Mouse (Mus musculus): Measurements from ENCODE around the gene Scyl1. TPM values are rescaled to one million over a fixed set of nuclear protein-coding genes. Genes with fewer than 3 reads are reported as not detected.
"Not testable (repeated sequence)": the region's sequence is repeated elsewhere in the genome, so short reads cannot be mapped to it uniquely, and the experiment has no call there.

Gene Scyl1
- polyA plus RNA-seq (2016; fragmentation: Nextera tagmentation; extraction: Ambion mirVana): 78.8 and 80.0 TPM in 2 replicates

DNA sequence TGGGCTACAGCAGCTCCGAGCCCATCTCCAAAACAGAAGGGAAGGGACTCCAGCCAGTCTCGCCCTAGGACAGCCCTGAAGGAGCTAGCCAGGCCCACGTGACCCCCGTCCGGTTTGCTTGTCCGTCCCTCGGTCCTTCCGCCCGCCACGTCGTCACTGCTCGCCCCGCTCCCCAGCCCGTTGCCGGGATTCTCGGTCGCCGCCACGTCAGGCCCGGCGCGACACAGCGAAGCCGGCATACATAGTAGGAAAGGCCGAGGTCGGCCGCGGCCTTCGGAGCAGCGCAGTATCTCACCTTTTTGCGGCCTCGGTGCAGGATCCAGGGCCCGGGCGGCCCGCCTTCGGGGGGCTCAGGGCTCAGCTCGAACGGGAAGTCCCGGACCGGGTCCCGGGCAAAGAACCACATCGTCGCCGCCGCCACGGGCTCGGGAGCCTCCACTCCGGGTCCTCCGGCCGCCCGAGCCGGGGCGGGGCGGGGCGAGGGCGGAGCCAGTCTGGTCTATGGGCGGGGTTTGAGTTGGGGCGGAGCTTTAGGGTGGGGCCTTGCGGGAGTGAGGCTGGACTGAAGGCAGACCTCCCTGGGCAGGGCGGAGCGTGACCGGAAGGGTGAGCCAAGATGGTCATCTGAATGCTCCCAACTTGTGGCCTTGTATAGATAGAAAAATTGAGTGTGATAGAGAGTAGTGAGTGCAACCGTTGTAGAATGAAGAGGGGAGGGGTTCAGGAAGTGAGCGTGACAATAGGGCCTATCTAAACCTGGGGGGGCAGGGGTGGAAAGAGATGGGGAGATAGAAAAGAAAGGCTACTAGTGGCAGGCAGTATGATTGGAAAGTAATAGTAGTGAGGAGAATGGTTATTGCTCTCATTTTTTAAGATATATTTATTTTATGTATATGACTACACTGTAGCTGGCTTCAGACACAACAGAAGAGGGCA lies at the start of gene Scyl1:
Scyl1 (minus strand) TSS at position 495 of the 936 bp plus-strand sequence.
- WGBS: under 1% methylated on average over 64 of the region's 64 CpGs
- peak; percentile 90 for ATAC-seq (ENCODE audit: insufficient number of reproducible peaks, insufficient read depth, low FRiP score, low TSS enrichment)
- no peaks in the 10 kb centered on the region for H3K27me3 ChIP-seq

DNA sequence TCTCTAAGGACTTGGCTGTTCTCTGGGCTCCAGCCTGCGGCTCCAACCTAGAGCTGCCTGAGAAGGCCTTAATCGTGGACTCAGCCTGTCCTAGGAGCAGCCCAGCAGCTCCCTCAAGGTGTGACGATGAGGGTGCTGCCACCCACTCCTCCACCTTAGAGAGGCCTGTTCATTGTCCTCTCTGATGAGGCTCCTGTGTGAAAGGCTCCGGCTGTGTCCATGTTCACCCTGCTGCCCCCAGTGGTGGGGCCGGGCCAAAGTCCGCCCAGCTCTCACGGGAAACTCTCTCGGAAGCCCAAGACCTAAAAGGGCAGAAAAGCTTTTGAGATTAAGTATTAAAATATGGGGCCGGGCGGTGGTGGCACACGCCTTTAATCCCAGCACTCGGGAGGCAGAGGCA lies 48.3 kb upstream of the Scyl1 start:
- no peak for ATAC-seq (ENCODE audit: insufficient number of reproducible peaks, insufficient read depth, low FRiP score, low TSS enrichment)
- no peaks in the 10 kb centered on the region for H3K27me3 ChIP-seq
- H3K4me2 ChIP-seq (replicated peaks): no peak overlapping the region
- H3K4me1 ChIP-seq: peaks cover 28% of the 10 kb centered on the region
- WGBS: 49% methylated on average over 12 of the region's 12 CpGs
- no peaks in the 10 kb centered on the region for H3K36me3 ChIP-seq
- no peak overlapping the region for H3K4me3 ChIP-seq
- H3K27ac ChIP-seq: no peak overlapping the region
- no peaks in the 10 kb centered on the region for H3K9me3 ChIP-seq
- H3K9ac ChIP-seq: no peak overlapping the region

More for the DNA sequence above, at the start of gene Scyl1:
- Histone ChIP-seq H3K4me2 (replicated peaks) (peak within 1 kb of the TSS; percentile 88), H3K9ac (peak within 1 kb of the TSS; percentile 92), H3K27ac (peak within 1 kb of the TSS; percentile 82), H3K36me3 (peaks cover 32% of the 10 kb centered on the region), H3K4me3 (peak within 1 kb of the TSS; percentile 88), H3K4me1 (peaks cover 11% of the 10 kb centered on the region), H3K9me3 (no peaks in the 10 kb centered on the region)

DNA sequence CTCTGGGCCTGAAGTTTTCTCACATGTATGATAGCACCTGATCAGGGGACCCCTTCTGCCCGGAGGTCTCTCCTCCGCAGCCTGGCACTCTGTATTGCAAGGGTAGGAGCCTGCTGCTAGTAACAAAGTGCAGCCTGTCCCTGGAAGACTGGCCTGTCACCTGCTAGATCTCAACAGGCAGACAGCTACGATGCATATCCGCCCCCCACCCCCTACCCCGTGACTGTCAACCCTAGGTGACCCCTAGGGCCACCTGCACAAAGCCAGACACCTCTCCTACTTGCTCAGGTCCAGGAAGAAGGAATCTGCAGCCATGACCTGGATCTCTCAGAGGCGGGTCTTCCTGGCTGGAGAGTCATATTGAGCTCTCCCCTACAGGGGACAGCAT lies 47.4 kb upstream of the Scyl1 start:
- WGBS: 75% methylated on average over 6 of the region's 6 CpGs

DNA sequence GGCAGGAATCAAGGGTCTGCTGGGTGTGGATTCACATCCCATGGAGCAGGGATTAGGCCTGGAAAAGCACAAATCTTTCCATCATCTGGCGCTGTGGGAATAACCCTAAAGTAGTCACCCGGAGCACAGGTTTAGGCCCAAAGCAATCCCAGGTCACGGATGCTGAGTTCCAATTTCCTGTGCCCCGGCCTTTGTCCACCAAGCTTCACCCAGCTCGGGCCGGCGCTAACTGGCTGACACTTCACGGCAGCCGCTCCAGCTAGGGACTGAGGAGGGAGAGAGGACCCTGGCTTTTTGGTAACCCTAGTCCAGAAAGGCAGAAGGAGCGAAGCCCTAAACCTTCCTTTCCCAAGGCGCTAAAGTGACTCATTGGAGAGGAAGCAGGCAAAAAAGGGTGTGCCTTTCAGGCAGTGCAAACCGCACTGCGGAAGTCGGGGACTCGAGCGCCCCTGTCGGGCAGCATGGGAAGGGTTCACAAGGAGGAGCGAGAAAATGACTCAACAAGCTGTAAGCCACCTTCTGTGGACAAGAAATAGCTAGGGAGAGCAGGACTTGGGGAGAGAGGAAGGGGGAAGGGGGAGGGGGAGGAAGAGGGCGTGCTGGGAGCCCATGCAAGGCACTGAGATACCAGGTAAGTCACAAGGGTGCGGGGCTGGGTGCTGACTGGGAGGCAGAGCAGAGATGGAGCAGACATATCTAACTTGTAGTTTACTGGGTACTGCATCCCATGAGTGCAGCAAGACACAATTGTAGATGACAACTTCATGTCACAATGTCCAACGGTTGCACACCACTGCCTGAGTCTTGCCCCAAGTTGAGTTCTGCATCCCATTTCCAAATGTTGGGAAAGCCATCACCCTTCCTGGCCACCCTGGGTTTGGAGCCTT lies 46.7 kb upstream of the Scyl1 start:
- Histone ChIP-seq H3K27me3 (no peaks in the 10 kb centered on the region), H3K4me3 (peak overlapping the region; percentile 29; the same call in 1 of the 2 replicates), H3K9ac (peak overlapping the region; percentile 47), H3K4me2 (replicated peaks) (peak overlapping the region; percentile 45), H3K9me3 (no peaks in the 10 kb centered on the region), H3K27ac (peak overlapping the region; percentile 76), H3K4me1 (peaks cover 19% of the 10 kb centered on the region), H3K36me3 (no peaks in the 10 kb centered on the region)
- WGBS: 13% methylated on average over 21 of the region's 21 CpGs
- ATAC-seq (ENCODE audit: insufficient number of reproducible peaks, insufficient read depth, low FRiP score, low TSS enrichment): no peak; the same call in none of the 2 replicates

More for the DNA sequence above, 47.4 kb upstream of the Scyl1 start:
- Histone ChIP-seq H3K27ac (no peak overlapping the region), H3K4me2 (replicated peaks) (no peak overlapping the region), H3K4me1 (peaks cover 25% of the 10 kb centered on the region), H3K9me3 (no peaks in the 10 kb centered on the region), H3K9ac (no peak overlapping the region), H3K27me3 (no peaks in the 10 kb centered on the region), H3K4me3 (no peak overlapping the region), H3K36me3 (no peaks in the 10 kb centered on the region)
- no peak; the same call in 1 of the 2 replicates for ATAC-seq (ENCODE audit: insufficient number of reproducible peaks, insufficient read depth, low FRiP score, low TSS enrichment)

DNA sequence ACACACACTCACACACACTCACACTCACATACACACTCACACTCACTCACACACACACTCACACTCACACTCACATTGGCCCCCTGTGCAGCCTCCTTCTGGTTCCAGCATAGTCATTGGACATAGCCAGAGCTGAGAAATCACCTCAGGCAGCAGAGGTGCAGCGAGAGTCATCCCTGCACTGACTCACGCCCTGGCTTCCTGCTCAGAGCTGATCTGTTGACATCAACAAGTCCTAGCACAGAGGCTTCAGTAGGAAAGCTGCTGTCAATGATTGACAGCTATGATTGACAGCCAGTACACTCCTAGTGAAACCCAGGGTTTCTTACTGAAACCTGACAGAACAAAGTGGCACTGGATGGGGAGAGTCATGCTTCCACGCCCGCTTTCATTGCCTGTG lies 44.7 kb upstream of the Scyl1 start:
- Histone ChIP-seq H3K4me2 (replicated peaks) (no peak overlapping the region), H3K9ac (peak overlapping the region; percentile 5; the same call in 1 of the 2 replicates), H3K4me3 (no peak overlapping the region), H3K4me1 (peaks cover 27% of the 10 kb centered on the region), H3K36me3 (no peaks in the 10 kb centered on the region), H3K27ac (no peak overlapping the region), H3K27me3 (no peaks in the 10 kb centered on the region), H3K9me3 (no peaks in the 10 kb centered on the region)
- no peak for ATAC-seq (ENCODE audit: insufficient number of reproducible peaks, insufficient read depth, low FRiP score, low TSS enrichment)
- WGBS: 77% methylated on average over 4 of the region's 4 CpGs

DNA sequence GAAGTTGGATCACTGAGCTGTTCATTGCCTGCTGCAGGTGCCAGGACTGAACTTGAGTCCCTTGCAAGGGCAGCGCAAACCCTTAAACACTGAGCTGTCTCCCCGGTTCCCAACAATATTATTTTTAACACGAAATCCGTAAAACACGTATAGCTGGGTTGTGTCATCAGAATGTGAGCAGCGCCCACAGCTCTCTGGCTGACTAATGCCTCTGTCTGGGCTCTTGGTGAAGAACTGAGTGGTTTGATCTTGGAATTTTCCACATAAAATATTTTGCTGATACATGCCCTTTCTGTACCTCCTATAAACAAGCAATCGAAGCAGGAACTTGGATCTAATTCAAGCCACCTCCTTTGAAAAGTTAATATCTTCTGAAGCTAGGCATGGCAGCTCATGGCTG lies 43.8 kb upstream of the Scyl1 start:
- no peak for ATAC-seq (ENCODE audit: insufficient number of reproducible peaks, insufficient read depth, low FRiP score, low TSS enrichment)
- H3K9ac ChIP-seq: no peak overlapping the region
- H3K4me2 ChIP-seq (replicated peaks): no peak overlapping the region
- peaks cover 36% of the 10 kb centered on the region for H3K4me1 ChIP-seq
- H3K9me3 ChIP-seq: no peaks in the 10 kb centered on the region
- no peak overlapping the region for H3K4me3 ChIP-seq
- H3K27ac ChIP-seq: no peak overlapping the region
- WGBS: 84% methylated on average over 7 of the region's 7 CpGs
- no peaks in the 10 kb centered on the region for H3K36me3 ChIP-seq
- no peaks in the 10 kb centered on the region for H3K27me3 ChIP-seq

DNA sequence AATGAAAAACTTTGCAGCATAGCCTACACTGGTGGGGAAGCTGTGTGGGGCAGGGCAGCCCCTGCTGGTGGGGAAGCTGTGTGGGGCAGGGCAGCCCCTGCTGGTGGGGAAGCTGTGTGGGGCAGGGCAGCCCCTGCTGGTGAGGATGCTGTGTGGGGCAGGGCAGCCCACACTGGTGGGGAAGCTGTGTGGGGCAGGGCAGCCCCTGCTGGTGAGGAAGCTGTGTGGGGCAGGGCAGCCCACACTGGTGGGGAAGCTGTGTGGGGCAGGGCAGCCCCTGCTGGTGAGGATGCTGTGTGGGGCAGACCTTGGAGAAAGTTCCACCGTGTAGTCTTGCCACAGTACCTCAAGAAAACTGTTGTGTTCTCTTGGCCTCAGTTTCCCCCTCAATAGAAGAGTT lies 42.8 kb upstream of the Scyl1 start:
- 40% methylated on average over 1 of the region's 1 CpGs for whole genome bisulfite sequencing
- peaks cover 43% of the 10 kb centered on the region for H3K4me1 ChIP-seq

DNA sequence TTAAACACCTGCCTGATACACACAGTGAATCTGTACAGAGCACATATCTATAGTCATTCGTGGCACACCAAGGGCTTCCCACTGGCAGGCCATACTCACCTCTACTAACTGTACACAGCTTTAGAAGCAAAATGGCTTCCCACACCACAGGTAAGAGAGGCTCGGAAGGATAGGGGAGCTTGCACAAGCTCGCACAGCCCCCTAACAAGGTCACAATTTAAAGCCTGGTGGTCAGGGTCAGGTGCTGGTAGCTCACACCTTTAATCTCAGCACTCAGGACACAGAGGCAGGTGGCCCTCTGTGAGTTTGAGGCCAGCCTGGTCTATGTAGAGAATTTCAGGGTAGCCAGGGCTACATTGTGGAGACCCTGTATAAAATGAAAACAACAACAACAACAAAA lies 42.3 kb upstream of the Scyl1 start:
- Histone ChIP-seq H3K36me3 (no peaks in the 10 kb centered on the region), H3K4me3 (no peak overlapping the region), H3K4me1 (peaks cover 48% of the 10 kb centered on the region), H3K4me2 (replicated peaks) (no peak overlapping the region), H3K27me3 (no peaks in the 10 kb centered on the region), H3K27ac (no peak overlapping the region), H3K9me3 (no peaks in the 10 kb centered on the region), H3K9ac (no peak overlapping the region)
- ATAC-seq (ENCODE audit: insufficient number of reproducible peaks, insufficient read depth, low FRiP score, low TSS enrichment): no peak
- 91% methylated on average over 3 of the region's 3 CpGs for WGBS

More for the DNA sequence above, 42.8 kb upstream of the Scyl1 start:
- ATAC-seq (ENCODE audit: insufficient number of reproducible peaks, insufficient read depth, low FRiP score, low TSS enrichment); H3K36me3 ChIP-seq; H3K4me2 ChIP-seq (replicated peaks); H3K9ac ChIP-seq; H3K9me3 ChIP-seq; H3K27ac ChIP-seq; H3K27me3 ChIP-seq; H3K4me3 ChIP-seq: not testable (repeated sequence)

DNA sequence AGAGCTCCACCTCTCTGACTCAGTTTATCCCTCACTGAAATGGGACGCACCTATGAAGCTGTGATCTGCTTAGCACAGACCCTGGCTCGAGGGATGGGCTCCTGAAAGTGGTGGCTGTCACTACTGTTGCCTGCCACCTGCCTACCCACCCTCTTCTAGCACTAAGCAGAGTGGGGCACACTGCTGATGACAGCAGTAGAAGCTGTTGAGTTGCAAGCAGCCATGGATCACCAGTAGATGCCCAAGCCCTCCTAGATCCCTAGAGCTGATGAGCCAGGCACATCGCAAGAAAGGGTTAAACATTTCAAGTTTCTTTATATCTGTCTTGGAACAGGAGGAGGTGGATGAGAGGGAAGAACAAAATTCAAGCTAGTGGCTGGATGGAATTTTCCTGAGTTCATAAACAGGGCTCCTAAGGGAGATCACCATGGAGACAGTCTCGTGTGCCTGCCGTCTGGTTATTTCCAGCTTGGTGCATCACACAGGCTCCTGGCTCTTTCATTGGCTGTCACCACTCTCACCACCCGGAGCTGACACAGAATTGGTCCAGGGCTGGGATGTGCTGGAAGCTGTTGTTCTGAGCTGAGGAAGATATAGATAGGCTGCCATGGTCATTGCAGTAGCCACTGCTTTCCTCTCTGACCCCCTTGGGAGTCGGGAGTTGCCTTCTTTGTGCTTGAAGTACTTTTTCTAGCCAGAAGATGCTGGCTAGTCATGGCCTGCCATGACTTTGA lies 40.7 kb upstream of the Scyl1 start:
- 51% methylated on average over 7 of the region's 7 CpGs for WGBS
- H3K9ac ChIP-seq: no peak overlapping the region
- no peaks in the 10 kb centered on the region for H3K36me3 ChIP-seq
- H3K4me1 ChIP-seq: peaks cover 42% of the 10 kb centered on the region
- H3K9me3 ChIP-seq: no peaks in the 10 kb centered on the region
- no peak overlapping the region for H3K4me3 ChIP-seq
- H3K27me3 ChIP-seq: no peaks in the 10 kb centered on the region
- no peak overlapping the region for H3K4me2 ChIP-seq (replicated peaks)
- peak; percentile 44 for ATAC-seq (ENCODE audit: insufficient number of reproducible peaks, insufficient read depth, low FRiP score, low TSS enrichment)
- peak overlapping the region; percentile 80 for H3K27ac ChIP-seq

DNA sequence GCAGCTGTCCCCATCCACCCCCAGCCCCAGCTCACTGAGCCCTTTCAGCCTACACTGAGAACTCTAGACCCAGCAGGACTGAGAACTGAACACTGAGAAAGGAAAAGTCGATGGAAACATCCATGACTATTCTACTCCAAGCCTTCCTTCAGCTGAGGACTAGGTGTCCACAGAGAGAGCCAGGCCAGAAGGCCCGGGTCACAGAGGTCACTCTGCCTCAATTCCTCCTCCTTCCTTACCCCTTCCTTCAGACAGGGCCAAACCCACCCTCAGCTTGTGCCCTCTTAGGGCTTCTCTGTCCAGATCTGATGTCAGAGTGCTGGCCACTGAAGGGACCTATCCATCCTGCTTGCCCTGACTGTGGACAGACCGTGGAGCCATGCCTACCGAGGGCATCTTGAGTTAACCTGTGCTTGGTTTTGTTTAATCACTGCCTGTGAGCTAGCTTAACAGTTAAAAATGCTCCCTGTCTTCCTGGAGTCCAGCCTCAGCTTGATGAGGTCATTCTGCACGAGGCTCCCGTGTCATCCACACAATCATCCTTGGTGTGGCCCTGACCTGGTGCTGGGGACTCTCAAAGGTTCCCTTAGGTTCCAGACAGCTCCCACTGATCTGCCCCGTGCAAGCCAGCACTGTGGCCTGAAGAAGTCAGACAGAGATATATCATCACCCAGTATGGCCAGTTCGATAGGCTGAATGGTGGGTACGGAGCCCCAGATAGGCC lies 39.8 kb upstream of the Scyl1 start:
- Histone ChIP-seq H3K9ac (peak overlapping the region; percentile 1), H3K36me3 (no peaks in the 10 kb centered on the region), H3K4me2 (replicated peaks) (no peak overlapping the region), H3K4me1 (peaks cover 51% of the 10 kb centered on the region), H3K27ac (peak overlapping the region; percentile 80), H3K9me3 (no peaks in the 10 kb centered on the region), H3K27me3 (no peaks in the 10 kb centered on the region), H3K4me3 (no peak overlapping the region)
- no peak for ATAC-seq (ENCODE audit: insufficient number of reproducible peaks, insufficient read depth, low FRiP score, low TSS enrichment)
- WGBS: 71% methylated on average over 9 of the region's 9 CpGs

Measured in embryonic facial prominence, embryonic 12.5 days (tissue).